Mouse (Mus musculus): ENCODE measurements around the gene Imp4. TPM values are rescaled to one million over a fixed set of nuclear protein-coding genes. Genes with fewer than 3 reads are reported as not detected.
"Not testable (repeated sequence)": the region's sequence is repeated elsewhere in the genome, so short reads cannot be mapped to it uniquely, and the experiment has no call there.

The Imp4 gene
- total RNA-seq (2021) = 10 to 100 TPM; 30.5 to 31.2 TPM
- long read RNA-seq, experiment 1, full-length matches to known transcripts = 18 of 19 reads
- long read RNA-seq, experiment 1, partial matches to known transcripts = 1 of 19 reads
- long read RNA-seq, experiment 1, other reads (novel, unspliced or antisense) = 0 of 19 reads
- long read RNA-seq, experiment 2, full-length matches to known transcripts = 11 of 12 reads
- long read RNA-seq, experiment 2, partial matches to known transcripts = 0 of 12 reads
- long read RNA-seq, experiment 2, other reads (novel, unspliced or antisense) = 1 of 12 reads

DNA sequence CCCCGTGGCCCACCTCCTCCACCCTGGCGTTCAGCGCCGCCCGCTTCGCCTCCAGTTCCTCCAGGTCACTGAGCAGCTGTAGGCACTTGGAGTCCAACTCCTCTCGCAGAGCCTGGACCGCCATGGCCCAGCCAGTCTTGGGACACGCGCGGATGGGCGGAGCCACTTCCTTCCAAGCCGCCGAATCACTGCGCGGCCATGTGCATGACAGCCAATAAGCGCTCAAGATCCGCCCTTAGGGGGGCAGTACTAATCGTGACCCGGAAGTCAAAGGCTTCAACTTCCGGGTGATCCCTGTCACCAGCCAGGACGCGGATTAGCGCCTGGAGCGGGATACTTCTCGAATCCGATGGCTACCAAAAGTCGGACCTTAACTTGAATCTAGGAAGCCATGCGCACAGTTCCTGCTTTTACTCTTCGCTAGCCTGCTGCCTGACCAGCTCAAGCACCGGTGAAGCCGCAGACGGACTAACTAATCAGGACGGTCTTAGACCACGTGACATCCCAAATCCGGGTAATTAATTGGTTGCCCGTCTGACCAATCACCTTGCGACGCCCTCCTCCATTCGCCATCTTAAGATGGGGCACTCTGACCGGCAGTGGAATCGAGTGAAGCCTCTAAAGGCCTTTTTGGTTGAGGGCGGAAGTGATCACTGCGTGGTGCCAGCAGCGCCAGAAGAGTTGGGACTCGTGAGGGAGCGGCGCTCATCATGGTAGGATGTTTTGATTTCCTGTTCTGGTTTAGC, at the start of gene Imp4, which contains the start of gene Ccdc115:
Gene Imp4 (plus strand): TSS at position 637 of the 746 bp plus-strand sequence.
Gene Ccdc115 (minus strand): TSS at position 458 of the 746 bp plus-strand sequence.
- peak; percentile 95 to 98 for DNase-seq

DNA sequence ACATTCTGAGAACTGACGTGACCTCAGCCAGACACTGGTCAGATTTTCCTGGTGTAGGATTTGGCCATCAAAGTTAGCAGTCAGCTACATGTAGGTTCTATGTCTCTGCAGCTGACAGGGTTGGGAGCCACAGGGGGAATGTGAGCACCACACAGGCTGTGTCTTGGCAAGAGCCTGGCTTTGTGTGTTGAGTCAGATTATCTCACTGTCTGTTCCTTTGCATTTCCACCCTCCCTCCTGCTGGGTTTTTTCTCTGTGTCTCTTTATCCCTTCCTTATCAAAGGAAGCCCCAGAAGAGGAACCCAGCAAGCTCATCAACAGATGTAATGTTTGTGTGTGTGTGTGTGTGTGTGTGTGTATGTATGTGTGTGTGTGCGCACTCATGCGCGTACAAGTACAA, 43.3 kb upstream of the Imp4 start:
- DNase-seq = no peak

DNA sequence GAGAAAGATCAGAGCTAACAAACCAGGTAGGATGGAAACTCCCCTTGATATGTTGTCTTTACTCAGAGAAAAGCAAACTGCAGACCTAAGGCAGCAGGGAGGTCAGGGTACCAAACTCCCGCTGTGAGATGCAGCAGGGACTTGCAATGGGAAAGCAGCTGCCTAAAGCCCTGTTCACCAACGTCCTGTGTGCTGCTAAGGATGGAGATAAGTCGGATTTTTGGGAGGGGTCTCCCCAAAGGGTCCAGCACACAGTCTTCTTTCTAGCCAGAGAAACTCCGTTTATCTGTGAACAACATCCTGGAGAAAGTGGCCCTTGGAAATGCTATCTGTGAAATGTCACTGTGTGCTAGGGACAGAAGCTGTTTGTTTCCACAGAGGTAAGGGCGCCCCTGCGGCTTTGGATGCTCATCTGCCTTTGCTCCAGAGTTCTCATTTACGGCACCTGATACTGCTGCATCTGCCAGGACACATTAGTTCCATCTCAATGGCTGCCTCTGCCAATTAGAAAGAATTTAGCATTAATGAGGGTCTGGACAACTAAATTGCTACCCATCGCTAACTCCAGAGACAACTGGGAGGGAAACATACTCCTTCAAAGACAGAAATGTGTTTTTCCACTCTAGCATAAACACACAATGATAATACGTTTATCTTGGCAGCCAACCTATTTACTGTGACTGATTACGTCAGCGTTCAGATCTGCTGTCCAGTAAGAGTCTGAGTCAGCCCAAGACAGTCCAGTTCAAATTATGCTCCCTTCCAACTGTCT, 40.3 kb upstream of the Imp4 start:
- DNase-seq = peak; percentile 37 to 52

DNA sequence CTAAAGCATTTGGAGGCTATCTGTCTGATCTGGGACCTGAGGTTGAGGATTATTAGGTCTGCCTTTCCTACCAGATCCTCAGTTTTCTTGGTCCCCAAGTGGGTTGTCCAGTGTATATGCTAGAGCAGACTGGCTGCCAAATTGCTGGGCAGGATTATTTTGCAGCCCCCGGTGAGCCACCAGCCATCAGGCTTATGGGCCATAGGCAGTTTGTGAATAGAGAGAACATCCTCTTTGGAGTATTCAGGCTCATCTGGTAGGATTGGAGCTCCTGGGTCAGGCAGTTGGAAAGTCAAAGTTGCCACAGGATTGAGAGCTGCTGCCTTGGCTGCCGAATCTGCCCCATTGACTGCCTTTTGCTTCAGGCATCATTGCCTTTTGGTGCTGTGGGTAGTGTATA, 11.2 kb upstream of the Imp4 start:
- DNase-seq = no peak

DNA sequence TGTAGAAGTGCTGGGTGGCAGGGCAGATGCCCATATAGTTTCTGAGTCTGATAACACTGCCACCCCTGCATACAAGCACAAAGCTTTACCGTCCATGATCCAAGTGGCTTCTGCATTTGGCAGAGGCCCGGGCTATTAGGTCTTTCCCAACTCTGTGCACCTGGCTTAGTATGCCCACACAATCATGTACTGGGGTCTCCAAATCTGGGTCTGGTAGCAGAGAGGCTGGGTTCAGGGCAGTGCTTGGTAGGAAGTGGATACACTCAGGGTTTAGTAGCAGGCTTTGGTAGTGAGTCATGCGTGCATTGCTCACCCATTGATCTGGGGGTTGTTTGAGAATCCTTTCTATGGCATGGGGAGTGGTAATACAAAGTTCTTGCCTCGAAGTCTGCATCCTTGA, 10.4 kb upstream of the Imp4 start:
- DNase-seq = no peak

DNA sequence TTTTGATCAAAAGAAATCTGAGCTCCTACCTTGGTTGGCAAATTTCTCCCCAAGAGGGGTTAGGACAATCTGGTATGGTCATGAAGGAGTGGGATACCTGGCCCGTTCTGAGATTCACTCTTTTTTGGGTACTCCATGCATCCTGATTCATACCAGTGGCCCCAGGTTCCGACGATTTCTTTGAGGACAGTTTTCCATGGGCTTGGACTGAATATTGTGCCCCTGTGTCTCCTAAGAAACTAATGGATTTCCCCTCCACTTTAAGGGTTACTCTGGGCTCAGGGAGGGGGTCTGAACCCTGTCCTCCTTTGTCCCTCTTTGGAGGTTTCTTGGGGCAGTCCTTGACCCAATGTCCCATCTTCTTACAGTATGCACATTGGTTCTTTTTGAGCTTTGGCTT, 8.7 kb upstream of the Imp4 start:
- DNase-seq = no peak

DNA sequence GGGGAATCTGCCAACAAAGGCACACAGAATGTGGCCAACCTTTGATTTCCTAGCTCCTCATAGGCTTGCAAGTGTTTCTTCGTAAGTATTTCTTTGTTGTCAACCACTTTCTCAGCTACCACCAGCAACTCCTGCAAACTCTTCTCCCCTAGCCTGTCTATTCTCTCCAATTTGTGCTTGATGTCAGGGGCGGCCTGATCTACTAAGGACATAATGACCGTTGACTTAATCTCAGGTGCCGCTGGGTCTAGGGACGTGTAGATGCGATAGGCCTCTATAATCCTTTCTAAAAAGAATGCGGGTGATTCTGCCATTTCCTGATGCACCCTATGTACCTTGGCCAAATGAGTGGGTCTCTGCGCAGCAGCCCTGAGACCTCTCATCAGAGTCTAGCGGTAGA, 8.2 kb upstream of the Imp4 start:
- DNase-seq = no peak

DNA sequence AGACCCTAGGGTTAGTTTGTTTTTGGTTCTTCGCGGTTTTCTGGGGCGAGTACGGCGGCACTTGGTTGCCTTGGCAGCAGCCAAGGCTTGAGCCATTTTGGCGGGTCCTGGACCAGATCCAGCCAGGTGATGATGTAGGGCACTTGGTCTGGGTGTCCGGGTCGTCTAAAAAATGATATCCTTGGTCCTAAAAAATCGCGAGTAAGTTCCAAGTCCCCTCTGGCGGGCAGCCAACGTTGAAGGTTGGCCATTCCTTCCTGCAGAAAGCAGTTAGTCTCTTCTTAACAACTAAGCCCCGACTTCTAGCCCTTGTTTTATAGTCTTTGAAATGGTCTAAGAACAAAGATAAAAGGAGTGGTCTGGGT, 7.3 kb upstream of the Imp4 start:
- DNase-seq = peak in 1 of 2 experiments; percentile 48

DNA sequence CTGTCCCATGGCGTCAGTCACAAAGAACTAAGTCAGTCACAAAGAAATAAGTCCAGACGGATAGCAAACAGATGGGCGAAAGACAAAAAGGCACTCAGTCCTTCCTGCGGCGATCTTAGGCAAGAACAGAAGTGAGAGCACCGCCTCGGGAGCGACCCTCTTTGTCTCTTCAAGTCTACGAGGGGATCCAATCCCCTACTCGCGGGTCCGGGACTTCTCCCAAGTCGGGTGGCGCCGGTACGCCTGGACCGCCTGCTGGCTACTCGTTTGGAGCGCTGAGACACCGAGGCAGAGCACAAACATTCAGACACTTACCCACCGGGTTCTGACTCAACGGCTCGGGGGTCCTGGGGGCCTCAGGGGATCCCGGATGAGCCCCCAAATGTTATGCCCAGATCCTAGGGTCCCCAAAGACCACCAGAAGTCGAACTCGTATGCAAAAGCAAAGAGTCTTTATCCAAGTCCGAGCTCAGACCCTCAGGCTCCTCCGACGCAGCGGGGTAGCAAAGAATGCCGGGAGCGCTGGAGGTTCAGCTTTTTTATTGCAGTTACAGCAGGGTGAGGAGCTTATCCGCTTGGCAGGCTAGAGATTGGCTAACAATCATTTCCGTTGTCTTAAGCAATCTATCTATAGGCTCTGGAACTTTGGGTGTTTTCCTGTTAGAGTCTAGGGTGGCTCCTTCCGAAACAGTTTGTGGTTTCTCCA, 6.7 kb upstream of the Imp4 start:
- peak; percentile 55 to 60 for DNase-seq

DNA sequence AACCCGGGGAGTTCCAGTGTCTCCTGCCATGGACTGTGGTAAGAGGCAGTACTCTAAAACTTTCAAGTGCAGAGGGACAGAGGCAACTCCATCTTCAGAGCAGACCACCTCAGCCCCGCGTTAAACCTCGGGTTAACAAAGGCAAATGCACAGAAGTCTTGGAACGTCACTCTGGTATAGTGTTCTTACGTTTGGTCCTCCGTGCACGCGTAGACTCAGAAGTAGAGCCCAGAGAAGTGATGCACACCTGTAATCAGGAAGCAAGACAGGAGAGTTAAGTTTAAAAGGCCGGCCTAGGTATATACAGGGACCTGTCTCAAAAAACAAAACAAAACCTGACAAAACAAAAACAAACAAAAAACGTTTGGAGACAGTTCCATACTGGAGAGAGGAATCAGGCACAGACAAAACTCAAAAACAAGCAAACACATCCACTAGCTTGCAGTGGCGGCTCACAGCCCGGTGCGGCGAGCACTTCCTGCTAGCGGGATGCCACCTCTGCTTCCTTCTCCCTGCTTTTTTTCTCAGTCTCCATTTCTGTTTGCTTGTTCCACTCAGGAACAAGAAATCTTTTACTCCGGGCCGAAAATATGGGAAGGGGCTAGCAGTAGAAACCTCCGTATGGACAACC, 5.6 kb upstream of the Imp4 start:
- peak; percentile 23 to 44 for DNase-seq

DNA sequence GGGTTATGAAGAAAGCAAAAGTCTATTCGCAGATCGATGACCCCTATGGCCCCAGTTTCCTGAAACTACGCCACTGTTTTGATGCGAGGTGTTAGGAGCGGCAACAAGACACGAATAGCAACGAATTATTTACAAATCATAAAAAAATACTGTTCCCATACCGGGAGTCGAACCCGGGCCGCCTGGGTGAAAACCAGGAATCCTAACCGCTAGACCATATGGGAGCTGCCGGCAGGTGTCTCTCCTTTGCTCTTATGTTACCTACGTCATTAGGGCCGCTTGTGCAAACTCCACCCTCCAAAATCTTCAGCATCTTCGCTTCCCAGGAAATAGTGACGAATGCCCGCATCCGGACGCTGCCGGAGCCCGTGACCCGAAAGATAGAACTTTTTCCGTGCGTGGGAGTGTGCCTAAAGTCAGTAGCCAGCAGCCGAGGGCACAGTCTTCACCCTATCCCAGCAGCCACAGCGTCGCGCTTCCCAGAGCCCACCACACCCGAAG, 4.9 kb upstream of the Imp4 start:
- peak; percentile 92 to 97 for DNase-seq

DNA sequence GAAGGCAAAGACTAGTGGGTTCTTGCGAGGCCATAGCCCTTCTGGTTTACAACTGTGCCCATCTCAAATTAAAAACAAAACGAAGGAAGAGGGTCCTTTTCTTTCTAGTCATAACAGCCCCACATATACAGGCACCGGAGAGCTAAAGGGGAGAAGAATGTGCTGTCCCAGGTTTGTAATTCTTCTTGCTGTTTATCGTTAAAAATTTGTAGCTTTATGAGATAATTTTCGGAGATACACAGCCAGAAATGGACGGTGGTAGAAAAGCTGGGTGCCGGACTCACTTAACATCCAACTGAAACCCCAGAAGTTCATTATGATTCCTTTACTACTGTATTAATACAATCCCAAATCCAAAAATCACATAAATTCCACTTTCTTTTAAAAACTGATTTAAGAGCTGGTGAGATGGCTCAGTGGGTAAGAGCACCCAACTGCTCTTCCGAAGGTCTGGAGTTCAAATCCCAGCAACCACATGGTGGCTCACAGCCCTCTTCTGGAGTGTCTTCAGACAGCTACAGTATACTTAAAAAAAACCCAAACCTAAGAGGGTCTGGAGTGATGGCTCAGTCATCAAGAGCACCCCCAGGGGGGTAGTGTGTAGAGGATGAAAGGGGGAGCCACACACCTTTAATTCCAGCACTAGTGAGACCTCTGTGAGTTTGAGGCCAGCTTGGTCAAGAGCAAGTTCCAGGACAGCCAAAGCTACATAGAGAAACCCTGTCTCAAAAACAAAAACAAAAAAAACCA, 4.1 kb upstream of the Imp4 start:
- no peak for DNase-seq

DNA sequence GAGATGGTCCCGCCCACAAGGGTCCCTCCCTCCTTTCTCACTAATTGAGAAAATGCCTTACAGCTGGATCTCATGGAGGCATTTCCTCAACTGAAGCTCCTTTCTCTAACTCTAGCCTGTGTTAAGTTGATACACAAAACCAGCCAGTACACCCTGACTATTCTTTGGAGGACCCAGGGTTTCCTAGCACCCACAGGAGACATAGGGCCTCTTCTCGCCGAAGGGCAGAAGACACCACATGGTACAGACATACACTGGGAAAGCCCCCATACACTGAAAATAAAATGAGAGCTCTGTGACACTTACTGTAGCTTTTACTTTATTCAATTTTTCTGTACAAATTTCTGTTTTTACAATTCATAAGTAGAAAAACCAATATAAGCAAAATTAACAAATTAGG, 3.3 kb upstream of the Imp4 start:
- no peak for DNase-seq

DNA sequence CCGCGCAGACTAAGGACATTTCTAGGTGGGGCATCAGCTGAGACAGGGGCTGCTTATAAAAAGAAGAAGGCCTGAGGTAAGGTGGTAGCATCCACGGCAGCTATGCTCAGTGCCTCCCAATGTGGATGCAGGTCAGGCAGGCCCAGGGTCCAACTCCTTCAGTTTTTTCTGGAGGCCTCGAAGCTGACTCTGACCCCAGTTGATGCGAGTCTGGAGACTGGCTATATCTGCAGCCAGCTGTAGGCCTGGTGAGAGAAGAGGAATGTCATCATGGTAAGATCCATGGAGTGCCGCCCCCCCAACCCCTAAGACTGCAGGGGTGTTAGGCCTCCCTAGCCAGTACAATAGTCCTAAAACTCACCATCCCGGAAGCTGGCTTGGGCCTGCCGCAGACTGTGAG, 2.3 kb upstream of the Imp4 start:
- DNase-seq = not testable (repeated sequence)

DNA sequence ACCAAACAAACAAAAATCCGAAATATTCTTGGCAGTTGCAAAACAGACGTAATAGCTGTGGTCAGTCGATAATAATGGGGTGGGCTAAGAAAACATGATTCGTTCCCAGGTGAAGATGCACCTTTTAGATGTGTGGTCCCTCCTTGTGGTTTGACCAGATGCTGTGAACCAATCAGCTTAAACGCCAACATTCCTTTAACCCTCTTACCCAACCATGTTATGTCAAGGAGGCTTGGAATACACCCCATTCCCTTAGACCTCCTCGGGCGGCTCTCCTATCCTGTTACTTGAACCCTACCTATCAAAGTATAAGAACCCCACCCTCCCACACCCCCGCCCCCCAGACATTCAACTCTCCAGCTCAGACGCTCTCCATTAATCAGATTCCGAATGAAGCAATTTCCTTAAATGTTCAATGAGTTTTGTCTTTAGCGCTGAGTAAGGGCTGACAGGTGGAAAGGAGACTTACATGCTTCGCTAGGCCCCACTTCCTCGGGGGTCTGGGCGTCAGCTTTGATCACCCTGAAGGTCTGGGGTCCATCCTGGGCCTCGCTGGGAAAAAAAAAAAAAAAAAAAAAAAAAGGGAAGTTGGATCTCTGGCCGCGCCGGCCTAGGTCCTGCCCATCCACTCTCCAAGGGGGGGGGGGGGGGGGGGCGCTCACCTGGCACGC, 1.1 kb upstream of the Imp4 start:
- no peak for DNase-seq

DNA sequence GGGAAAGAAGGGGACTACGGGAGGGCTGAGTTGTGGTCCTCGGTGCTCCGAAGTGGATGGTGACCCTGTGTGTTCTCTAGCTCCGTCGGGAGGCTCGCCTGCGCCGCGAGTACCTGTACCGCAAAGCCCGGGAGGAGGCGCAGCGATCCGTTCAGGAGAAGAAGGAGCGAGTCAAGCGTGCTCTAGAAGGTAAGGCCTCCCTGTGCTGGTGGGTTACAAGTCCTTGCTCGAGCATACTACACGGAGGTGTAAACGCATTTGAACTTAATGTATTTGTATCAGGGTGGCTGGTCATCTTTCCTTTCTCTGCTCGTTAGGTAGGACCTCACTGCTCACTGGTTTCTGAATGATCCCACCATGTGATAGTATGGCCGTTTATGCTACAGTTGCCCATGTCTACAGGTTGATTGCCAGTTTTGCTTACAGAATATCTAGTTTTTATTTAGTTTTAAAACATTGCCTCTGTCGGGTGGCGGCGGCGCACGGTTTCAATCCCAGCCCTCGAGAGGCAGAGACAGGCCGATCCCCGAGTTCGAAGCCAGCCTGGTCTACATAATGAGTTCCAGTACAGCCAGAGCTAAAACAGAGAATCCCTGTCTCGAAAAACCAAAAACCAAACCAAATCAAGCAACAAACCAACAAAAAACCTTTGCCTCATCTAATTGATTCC, 445 bp downstream of the Imp4 start:
- DNase-seq = no peak

DNA sequence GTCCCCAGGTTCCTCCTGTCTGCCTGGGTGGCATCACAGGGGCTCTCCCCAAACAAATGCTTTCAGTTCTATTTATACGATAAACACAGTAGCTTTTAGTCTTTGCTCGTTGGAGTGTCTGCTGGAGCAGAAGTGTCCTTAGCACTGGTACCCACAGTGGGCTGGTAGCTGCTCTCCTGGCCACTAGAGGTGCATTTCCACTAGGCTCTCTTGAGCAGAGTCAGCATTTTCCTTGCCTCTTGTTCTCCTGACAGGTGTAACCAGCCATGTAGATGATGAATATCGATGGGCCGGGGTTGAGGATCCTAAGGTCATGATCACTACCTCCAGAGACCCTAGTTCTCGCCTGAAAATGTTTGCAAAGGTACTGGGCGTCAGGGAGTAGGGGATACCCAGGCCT, 3.5 kb downstream of the Imp4 start:
- no peak for DNase-seq

DNA sequence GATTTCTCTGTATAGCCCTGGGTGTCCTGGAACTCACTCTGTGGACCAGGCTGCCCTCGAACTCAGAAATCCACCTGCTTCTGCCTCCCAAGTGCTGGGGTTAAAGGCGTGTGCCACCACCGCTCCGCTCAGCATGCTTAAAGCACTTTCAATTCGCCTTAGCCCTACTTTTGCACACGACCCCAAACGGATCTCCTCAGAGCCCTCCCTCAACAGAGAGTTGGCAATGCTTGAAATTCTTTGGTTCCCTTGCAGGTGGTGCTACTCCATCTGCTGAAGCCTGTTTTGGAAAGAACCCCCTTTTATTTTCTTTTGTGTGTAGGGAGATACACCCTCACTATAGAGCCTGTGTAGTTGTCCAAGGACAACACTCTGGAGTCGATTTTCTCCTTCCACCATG, 18.8 kb downstream of the Imp4 start:
- DNase-seq = no peak

DNA sequence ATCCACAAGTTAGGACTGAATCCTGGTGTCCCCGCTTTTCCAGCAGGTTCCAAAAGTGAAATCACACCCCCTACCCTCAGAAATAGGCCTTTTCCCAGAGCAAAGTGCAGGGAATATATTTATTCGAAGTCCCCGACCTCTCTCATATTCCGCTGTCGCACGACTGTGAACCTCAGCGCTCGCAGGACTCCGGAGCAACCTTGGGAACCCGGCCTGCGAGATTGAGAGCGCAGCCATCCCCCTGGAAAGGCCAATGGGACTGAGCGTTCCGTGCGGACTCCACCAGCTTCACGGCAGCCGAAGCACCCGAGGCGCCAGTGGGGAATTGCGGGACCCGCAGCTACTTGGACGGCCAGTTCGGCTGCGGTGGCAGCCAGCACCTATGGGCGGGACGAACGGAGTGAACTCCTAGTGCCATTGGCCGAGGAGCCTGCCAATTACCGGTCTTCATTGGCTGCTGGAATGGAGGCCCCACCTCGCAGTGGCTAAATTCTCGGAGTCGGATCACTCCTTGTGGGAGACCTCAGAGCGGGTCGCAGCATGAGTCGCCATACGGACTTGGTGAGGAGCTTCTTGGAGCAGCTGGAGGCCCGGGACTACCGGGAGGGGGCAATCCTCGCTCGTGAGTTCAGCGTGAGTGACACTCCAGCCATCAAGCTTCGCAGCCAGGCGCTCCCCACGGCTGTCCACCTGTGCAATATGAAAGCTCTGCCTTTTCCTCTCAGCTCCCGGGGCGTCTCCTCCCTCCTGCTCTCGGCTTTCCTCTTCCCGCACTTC, 19.8 kb downstream of the Imp4 start, which contains the start of gene Ptpn18:
Gene Ptpn18 (plus strand): TSS at position 479 of the 777 bp plus-strand sequence.
- peak; percentile 94 to 98 for DNase-seq
